Mouse (Mus musculus): ENCODE results near the gene Fgfr2. TPM values are rescaled to one million over a fixed set of nuclear protein-coding genes. Genes with fewer than 3 reads are reported as not detected.

The Fgfr2 gene
- polyA plus RNA-seq, 1 experiment from 2014 or later = 133 TPM

DNA sequence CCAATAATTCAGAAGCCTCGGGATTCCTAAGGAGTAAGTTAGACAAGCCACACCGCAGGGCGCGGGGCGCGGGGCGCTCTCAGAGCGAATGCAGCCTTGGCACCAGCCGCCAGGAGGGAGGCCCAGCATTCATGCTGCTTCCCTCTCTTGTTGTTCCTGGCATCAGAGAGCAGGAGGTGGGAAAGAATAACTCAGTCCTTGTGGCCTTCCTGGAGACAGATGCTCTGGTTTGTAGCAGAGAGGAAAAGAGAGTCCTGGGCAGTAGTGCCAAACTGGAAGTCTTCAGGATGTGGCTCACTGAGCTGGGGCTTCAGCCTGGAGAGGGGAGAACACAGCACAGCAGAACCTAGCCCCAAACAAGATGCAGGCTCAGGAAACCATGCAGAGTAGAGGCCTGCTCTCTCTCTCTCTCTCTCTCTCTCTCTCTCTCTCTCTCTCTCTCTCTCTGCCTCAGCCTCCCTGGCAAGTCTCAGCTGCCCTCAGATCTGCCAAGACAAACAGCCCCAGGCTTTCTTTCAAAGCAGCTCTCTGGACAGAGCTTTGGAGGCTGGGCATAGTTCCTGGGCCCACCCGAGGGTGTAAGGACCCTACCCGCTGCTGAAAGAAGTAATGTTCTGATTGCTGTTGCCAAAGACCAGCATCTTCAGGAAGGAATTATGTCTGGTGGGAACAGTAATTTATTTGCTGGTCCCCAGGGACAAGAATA lies 2790.5 kb downstream of the Fgfr2 start:
- no peak overlapping the region for H3K9ac ChIP-seq (ENCODE audit: low read depth, low read length)
- no peak overlapping the region for H3K4me2 ChIP-seq (replicated peaks; ENCODE audit: low read depth, low read length)
- H3K36me3 ChIP-seq (ENCODE audit: control insufficient read depth, insufficient read depth, low read length) = no peaks in the 10 kb centered on the region
- no peak overlapping the region for H3K27ac ChIP-seq (ENCODE audit: low read depth, low read length)
- no peaks in the 10 kb centered on the region for H3K27me3 ChIP-seq (ENCODE audit: control insufficient read depth, insufficient read depth, low read length)
- no peaks in the 10 kb centered on the region for H3K9me3 ChIP-seq (ENCODE audit: control insufficient read depth, low read length)
- ATAC-seq (ENCODE audit: low FRiP score, low TSS enrichment) = no peak
- 87% methylated on average over 11 of the region's 11 CpGs for WGBS
- H3K4me1 ChIP-seq (ENCODE audit: control insufficient read depth, insufficient read depth, low read length) = peaks cover 9% of the 10 kb centered on the region
- H3K4me3 ChIP-seq (ENCODE audit: low read length) = no peak overlapping the region

DNA sequence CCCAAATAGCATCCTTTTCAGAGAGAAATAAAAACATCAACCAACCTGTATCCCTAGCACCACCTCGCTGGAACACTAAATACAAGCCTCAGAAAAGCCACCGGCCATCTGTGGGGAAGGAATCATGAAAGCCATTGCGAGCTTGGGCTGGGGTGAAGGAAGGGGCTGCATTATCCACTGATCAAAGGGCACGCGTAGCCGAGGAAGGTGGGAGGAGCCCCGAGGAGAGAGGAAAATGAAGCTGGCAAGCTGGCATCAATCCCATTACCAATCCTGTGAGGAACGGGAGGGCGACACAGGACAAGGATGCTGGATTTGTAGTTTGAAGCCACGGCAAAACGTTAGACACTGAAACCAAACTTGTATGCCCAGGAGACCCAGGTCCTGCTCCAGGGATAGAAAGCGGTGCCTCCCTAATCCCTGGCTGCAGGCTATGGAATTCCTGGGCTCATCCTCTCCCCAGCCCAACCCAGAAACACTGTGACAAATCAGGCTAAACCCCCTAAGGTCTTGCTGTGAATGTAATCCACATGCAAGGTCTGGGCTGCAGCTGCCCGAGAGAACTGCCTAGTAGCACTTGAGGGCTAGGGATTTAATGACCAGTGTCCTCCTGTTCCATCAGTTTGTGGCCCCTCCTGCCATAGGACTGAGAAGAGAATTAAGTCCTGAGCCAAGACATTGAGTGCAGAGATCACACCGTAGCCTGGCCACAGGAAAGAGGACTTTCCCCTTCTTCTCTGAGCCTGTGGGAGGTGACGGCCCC lies 2795.4 kb downstream of the Fgfr2 start:
- H3K4me1 ChIP-seq (ENCODE audit: control insufficient read depth, insufficient read depth, low read length) = peaks cover 16% of the 10 kb centered on the region
- peak; percentile 55; the same call in 1 of the 2 replicates for ATAC-seq (ENCODE audit: low FRiP score, low TSS enrichment)
- H3K9ac ChIP-seq (ENCODE audit: low read depth, low read length) = no peak overlapping the region
- no peak overlapping the region for H3K27ac ChIP-seq (ENCODE audit: low read depth, low read length)
- no peak overlapping the region for H3K4me3 ChIP-seq (ENCODE audit: low read length)
- 0 out of 2 replicates have a peak overlapping the region, but pooled peaks have one; percentile 5 for H3K4me2 ChIP-seq (replicated peaks; ENCODE audit: low read depth, low read length)
- H3K27me3 ChIP-seq (ENCODE audit: control insufficient read depth, insufficient read depth, low read length) = no peaks in the 10 kb centered on the region
- no peaks in the 10 kb centered on the region for H3K36me3 ChIP-seq (ENCODE audit: control insufficient read depth, insufficient read depth, low read length)
- H3K9me3 ChIP-seq (ENCODE audit: control insufficient read depth, low read length) = no peaks in the 10 kb centered on the region
- 7% methylated on average over 15 of the region's 15 CpGs for WGBS

DNA sequence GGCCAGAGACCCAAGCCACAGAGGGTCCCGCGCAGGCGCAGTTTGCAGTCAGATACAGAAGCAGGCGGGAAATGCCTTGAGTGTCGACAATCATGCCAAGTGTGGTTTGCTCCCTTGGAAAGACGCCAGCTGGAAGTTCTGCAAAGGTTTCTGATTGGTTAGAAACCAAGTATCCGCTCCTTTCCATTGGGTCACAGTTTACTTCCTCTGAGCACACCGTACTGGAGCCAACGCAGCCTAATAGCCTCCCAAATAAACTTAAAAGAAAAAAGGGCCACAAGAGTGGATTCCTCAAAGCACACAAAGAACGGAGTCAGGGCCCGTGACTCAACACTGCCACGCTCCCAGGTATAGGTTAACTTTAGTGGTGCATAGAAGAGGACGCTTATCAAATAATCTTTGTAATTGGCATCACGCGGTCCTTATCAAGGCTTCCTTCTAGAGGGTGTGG lies 2797.1 kb downstream of the Fgfr2 start:
- Histone ChIP-seq H3K27ac (ENCODE audit: low read depth, low read length) (no peak overlapping the region), H3K9me3 (ENCODE audit: control insufficient read depth, low read length) (no peaks in the 10 kb centered on the region), H3K27me3 (ENCODE audit: control insufficient read depth, insufficient read depth, low read length) (no peaks in the 10 kb centered on the region), H3K9ac (ENCODE audit: low read depth, low read length) (no peak overlapping the region), H3K4me1 (ENCODE audit: control insufficient read depth, insufficient read depth, low read length) (peaks cover 16% of the 10 kb centered on the region), H3K4me3 (ENCODE audit: low read length) (no peak overlapping the region), H3K4me2 (replicated peaks; ENCODE audit: low read depth, low read length) (no peak overlapping the region), H3K36me3 (ENCODE audit: control insufficient read depth, insufficient read depth, low read length) (no peaks in the 10 kb centered on the region)
- 76% methylated on average over 15 of the region's 15 CpGs for WGBS
- ATAC-seq (ENCODE audit: low FRiP score, low TSS enrichment) = no peak

DNA sequence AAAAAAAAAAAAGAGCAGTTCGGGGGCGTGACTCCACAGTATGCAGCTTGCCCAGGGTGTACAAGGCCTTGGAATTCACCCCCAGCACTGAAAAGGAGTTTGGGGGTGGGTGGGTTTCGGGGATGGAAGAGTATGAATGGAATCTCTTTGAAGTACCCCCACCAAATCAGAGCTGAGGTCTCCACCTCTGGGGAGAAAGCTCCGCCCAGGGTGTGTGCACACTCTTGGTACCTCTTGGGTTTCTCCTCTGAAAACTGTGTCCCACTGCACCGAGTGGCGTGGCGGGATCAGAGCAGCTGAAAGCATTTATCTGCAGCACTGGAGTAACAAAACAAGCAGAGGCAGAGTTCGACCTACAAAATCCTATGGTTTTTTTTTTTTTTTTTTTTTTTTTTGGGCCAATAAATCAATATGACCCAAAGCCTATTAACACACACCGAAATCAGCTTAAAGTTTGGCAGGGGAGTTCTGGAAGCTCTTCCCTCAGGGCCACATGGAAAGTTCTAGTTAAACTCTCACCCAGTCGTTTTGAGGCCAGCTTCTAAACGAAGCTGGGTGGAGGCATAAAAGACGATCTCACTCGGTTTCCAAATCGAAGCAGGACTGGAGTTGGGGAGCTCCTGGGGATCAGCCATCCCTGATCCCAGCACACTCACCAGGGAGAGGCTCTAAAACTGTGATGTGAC lies 2798.3 kb downstream of the Fgfr2 start:
- WGBS = 48% methylated on average over 14 of the region's 14 CpGs
- peaks cover 23% of the 10 kb centered on the region for H3K4me1 ChIP-seq (ENCODE audit: control insufficient read depth, insufficient read depth, low read length)
- no peak overlapping the region for H3K4me2 ChIP-seq (replicated peaks; ENCODE audit: low read depth, low read length)
- H3K27me3 ChIP-seq (ENCODE audit: control insufficient read depth, insufficient read depth, low read length) = no peaks in the 10 kb centered on the region
- no peak; the same call in 1 of the 2 replicates for ATAC-seq (ENCODE audit: low FRiP score, low TSS enrichment)
- no peak overlapping the region for H3K27ac ChIP-seq (ENCODE audit: low read depth, low read length)
- H3K9me3 ChIP-seq (ENCODE audit: control insufficient read depth, low read length) = no peaks in the 10 kb centered on the region
- H3K9ac ChIP-seq (ENCODE audit: low read depth, low read length) = no peak overlapping the region
- H3K36me3 ChIP-seq (ENCODE audit: control insufficient read depth, insufficient read depth, low read length) = no peaks in the 10 kb centered on the region
- H3K4me3 ChIP-seq (ENCODE audit: low read length) = no peak overlapping the region

DNA sequence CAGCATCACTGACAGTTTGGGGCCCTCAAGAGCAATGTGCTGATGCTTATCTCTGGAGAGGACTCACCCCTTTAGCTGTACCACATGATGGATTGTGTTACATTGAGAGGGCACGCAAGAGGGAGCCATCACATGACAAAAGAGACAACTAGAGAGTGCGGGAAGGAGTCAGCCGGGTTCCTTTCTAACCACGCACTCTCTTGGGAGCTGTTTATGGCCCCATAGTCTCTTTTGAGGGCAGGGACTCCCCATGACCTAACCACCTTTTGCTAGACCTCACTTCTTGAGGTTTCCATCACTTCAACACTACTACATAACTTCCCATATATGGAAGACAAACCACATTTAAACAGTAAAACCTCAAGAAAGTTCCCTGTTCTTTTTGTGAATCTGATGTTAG lies 2799.4 kb downstream of the Fgfr2 start:
- Histone ChIP-seq H3K9ac (ENCODE audit: low read depth, low read length) (no peak overlapping the region), H3K4me1 (ENCODE audit: control insufficient read depth, insufficient read depth, low read length) (peaks cover 27% of the 10 kb centered on the region), H3K4me2 (replicated peaks; ENCODE audit: low read depth, low read length) (no peak overlapping the region), H3K9me3 (ENCODE audit: control insufficient read depth, low read length) (no peaks in the 10 kb centered on the region), H3K36me3 (ENCODE audit: control insufficient read depth, insufficient read depth, low read length) (no peaks in the 10 kb centered on the region), H3K27ac (ENCODE audit: low read depth, low read length) (no peak overlapping the region), H3K27me3 (ENCODE audit: control insufficient read depth, insufficient read depth, low read length) (no peaks in the 10 kb centered on the region), H3K4me3 (ENCODE audit: low read length) (no peak overlapping the region)
- WGBS = 70% methylated on average over 4 of the region's 4 CpGs
- ATAC-seq (ENCODE audit: low FRiP score, low TSS enrichment) = no peak

DNA sequence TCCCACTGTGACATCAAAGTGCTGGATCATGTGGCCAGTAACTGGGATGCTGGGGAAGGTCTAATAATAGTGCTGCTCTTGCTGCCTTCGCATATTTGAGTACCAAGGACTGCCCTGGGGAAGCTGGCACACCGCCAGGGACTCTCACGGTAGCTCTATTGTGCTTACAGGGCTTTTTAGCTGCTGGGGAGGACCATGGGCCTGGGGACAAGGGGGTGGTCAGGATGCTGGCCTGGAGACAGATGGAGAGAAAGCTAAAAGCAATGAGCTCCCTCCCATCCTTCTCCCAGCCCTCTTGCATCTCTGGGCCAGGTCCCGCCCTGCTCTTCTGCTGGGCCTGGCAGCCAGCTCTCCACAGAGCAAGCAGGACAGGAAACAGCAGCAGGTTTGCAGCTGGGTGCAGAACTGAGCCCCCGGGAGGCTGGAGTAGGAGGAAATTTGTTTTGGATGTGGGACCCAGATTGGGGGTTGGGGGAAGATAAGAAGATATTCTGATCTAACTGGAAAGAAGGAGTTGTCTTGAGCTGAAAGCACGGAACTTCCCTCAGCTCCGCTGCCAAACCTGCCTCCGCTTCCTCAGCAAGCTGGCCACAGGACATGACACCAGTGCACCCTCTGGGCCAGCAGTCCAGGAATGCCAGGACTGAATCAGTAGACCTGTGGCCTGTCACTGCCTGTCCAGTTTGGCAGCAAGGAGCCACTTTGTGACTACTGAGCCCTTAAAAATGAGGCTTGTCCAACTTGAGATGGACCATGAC lies 2803.2 kb downstream of the Fgfr2 start:
- 48% methylated on average over 8 of the region's 8 CpGs for WGBS
- 0 out of 2 replicates have a peak overlapping the region, but pooled peaks have one; percentile 32 for H3K27ac ChIP-seq (ENCODE audit: low read depth, low read length)
- no peak overlapping the region for H3K4me2 ChIP-seq (replicated peaks; ENCODE audit: low read depth, low read length)
- peaks cover 18% of the 10 kb centered on the region for H3K4me1 ChIP-seq (ENCODE audit: control insufficient read depth, insufficient read depth, low read length)
- no peaks in the 10 kb centered on the region for H3K36me3 ChIP-seq (ENCODE audit: control insufficient read depth, insufficient read depth, low read length)
- no peak overlapping the region for H3K9ac ChIP-seq (ENCODE audit: low read depth, low read length)
- ATAC-seq (ENCODE audit: low FRiP score, low TSS enrichment) = peak; percentile 67
- H3K27me3 ChIP-seq (ENCODE audit: control insufficient read depth, insufficient read depth, low read length) = no peaks in the 10 kb centered on the region
- no peak overlapping the region for H3K4me3 ChIP-seq (ENCODE audit: low read length)
- no peaks in the 10 kb centered on the region for H3K9me3 ChIP-seq (ENCODE audit: control insufficient read depth, low read length)

DNA sequence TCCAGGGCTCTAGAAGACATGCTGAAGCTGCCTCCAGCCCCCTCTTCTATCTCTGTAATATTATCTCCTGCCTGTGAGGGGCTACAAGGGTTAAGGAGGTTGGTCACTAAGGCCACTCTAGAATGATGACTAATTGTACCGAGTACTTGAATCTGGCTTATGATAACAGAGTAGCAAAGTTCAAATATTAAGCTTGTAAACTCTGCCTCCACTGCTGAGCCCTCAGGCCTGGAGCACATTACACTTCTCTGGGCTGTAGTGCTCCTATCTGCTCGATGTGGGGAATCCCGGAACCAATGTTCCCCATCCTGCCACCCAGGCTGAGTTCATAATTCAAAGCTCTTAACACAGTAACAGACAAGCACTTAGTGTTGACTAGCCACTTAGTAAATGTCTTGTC lies 2806.9 kb downstream of the Fgfr2 start:
- H3K36me3 ChIP-seq (ENCODE audit: control insufficient read depth, insufficient read depth, low read length) = no peaks in the 10 kb centered on the region
- H3K4me1 ChIP-seq (ENCODE audit: control insufficient read depth, insufficient read depth, low read length) = peaks cover 11% of the 10 kb centered on the region
- H3K27me3 ChIP-seq (ENCODE audit: control insufficient read depth, insufficient read depth, low read length) = no peaks in the 10 kb centered on the region
- no peak overlapping the region for H3K9ac ChIP-seq (ENCODE audit: low read depth, low read length)
- H3K27ac ChIP-seq (ENCODE audit: low read depth, low read length) = no peak overlapping the region
- no peaks in the 10 kb centered on the region for H3K9me3 ChIP-seq (ENCODE audit: control insufficient read depth, low read length)
- H3K4me2 ChIP-seq (replicated peaks; ENCODE audit: low read depth, low read length) = no peak overlapping the region
- H3K4me3 ChIP-seq (ENCODE audit: low read length) = no peak overlapping the region
- WGBS = 70% methylated on average over 3 of the region's 3 CpGs
- no peak for ATAC-seq (ENCODE audit: low FRiP score, low TSS enrichment)

DNA sequence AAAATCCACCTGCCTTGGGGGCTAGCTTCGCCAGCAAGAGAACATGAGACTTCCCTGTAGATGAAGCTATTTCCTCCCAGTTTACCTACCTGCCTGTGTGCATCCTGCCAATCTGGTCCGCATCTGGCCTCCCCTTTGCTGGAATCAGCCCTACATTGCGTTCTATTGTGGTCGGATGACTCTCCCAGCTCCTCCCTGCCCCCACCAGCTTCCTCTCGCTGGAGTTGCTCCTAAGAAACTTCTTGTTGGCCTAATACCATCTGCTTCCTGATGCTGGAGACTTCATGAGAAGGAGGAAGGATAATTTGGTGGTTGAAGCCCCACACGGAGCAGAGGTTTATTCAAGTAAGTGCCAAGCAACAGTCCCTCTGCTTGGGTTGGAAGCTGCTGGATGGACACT lies 2807.9 kb downstream of the Fgfr2 start:
- no peaks in the 10 kb centered on the region for H3K9me3 ChIP-seq (ENCODE audit: control insufficient read depth, low read length)
- no peak overlapping the region for H3K27ac ChIP-seq (ENCODE audit: low read depth, low read length)
- 81% methylated on average over 6 of the region's 6 CpGs for WGBS
- no peaks in the 10 kb centered on the region for H3K36me3 ChIP-seq (ENCODE audit: control insufficient read depth, insufficient read depth, low read length)
- H3K9ac ChIP-seq (ENCODE audit: low read depth, low read length) = no peak overlapping the region
- H3K4me1 ChIP-seq (ENCODE audit: control insufficient read depth, insufficient read depth, low read length) = peaks cover 8% of the 10 kb centered on the region
- H3K4me2 ChIP-seq (replicated peaks; ENCODE audit: low read depth, low read length) = no peak overlapping the region
- H3K27me3 ChIP-seq (ENCODE audit: control insufficient read depth, insufficient read depth, low read length) = no peaks in the 10 kb centered on the region
- ATAC-seq (ENCODE audit: low FRiP score, low TSS enrichment) = no peak
- H3K4me3 ChIP-seq (ENCODE audit: low read length) = no peak overlapping the region

Data from kidney, embryonic 14.5 days (tissue).